Mouse (Mus musculus) myocyte (in vitro differentiated cells): ENCODE data around the gene Stra6.

Experiments used
- CEBPB ChIP-seq: IDR thresholded peaks from 2 replicates; pipeline ENCODE4 v1.6.1; 2011; ENCODE audit warnings: mild to moderate bottlenecking, moderate library complexity; ENCODE audit not compliant: poor library complexity, insufficient read depth, severe bottlenecking
- E2F4 ChIP-seq: IDR thresholded peaks from one replicate; pipeline ENCODE4 v1.6.1; 2011; ENCODE audit warnings: mild to moderate bottlenecking, control low read depth, moderate library complexity; ENCODE audit not compliant: insufficient read depth
- MAX ChIP-seq: IDR thresholded peaks from one replicate; pipeline ENCODE4 v1.6.1; 2011; ENCODE audit warnings: low read depth, mild to moderate bottlenecking, control low read depth
- MYOD1 ChIP-seq, 3 experiments: IDR thresholded peaks; one replicate each; pipeline ENCODE4 v1.6.1; 2011; ENCODE audit warnings: control low read depth in 2 of 3, low read depth in 2 of 3, mild to moderate bottlenecking in 2 of 3, moderate library complexity in 1 of 3; ENCODE audit not compliant: insufficient read length in 2 of 3, control insufficient read depth in 1 of 3
- MYOG ChIP-seq, 3 experiments: IDR thresholded peaks; one replicate each; pipeline ENCODE4 v1.6.1; 2011; ENCODE audit warnings: control low read depth in 2 of 3, low read depth in 2 of 3, mild to moderate bottlenecking in 2 of 3; ENCODE audit not compliant: insufficient read length in 2 of 3, control insufficient read depth in 1 of 3, insufficient read depth in 1 of 3
- POLR2A ChIP-seq: IDR thresholded peaks from one replicate; pipeline ENCODE4 v1.6.1; 2011; ENCODE audit warnings: low read depth, mild to moderate bottlenecking, control low read depth, moderate library complexity; ENCODE audit not compliant: insufficient read length
- POLR2AphosphoS2 ChIP-seq: IDR thresholded peaks from one replicate; pipeline ENCODE4 v1.6.1; 2011; ENCODE audit warnings: low read depth, control low read depth; ENCODE audit not compliant: insufficient read length
- REST ChIP-seq: IDR thresholded peaks from one replicate; pipeline ENCODE4 v1.6.1; 2011; ENCODE audit warnings: mild to moderate bottlenecking, control low read depth, moderate library complexity; ENCODE audit not compliant: insufficient read depth, insufficient read length
- SRF ChIP-seq: IDR thresholded peaks from one replicate; pipeline ENCODE4 v1.6.1; 2011; ENCODE audit warnings: low read depth; ENCODE audit not compliant: control insufficient read depth, insufficient read length
- TCF12 ChIP-seq: IDR thresholded peaks from one replicate; pipeline ENCODE4 v1.6.1; 2011; ENCODE audit warnings: mild to moderate bottlenecking, control low read depth; ENCODE audit not compliant: poor library complexity, insufficient read depth, severe bottlenecking
- TCF3 ChIP-seq: IDR thresholded peaks from one replicate; pipeline ENCODE4 v1.6.1; 2011; ENCODE audit warnings: low read depth, control low read depth; ENCODE audit not compliant: insufficient read length
- USF1 ChIP-seq: IDR thresholded peaks from one replicate; pipeline ENCODE4 v1.6.1; 2011; ENCODE audit warnings: low read depth, mild to moderate bottlenecking, control low read depth, moderate library complexity

DNA sequence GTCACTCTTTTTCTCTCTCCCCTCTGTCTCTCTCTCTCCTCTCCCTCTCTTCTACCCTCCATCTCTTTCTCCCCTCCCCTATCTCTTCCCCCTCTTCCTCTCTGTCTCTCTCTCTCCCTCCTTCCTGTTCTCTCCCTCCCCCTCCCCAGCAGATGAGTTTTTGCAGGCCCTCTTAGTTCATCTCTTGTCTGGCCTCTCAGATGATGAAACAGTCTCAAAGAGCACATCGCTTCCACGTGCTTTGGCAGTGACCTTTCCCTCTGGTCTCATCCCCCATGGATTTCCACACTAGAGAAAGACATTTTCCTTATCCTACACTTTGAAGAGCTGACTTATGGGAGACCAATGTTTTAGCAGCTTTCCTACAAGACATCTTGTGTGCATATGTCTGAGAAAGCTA is 109.3 kb downstream of the Stra6 start:
- no peak for TF ChIP-seq MYOD1 (IDR thresholded peaks at IDR 0.05; ENCODE audit: control insufficient read depth in 1 of 3, insufficient read length in 2 of 3, low read depth in 2 of 3)
- no peak for TF ChIP-seq TCF3
- no peak for TF ChIP-seq REST
- no peak for TF ChIP-seq POLR2A
- no peak for TF ChIP-seq CEBPB
- TF ChIP-seq E2F4: no peak
- no peak for TF ChIP-seq SRF
- TF ChIP-seq MAX: no peak
- TF ChIP-seq USF1: no peak
- no peak for TF ChIP-seq POLR2AphosphoS2
- TF ChIP-seq MYOG (IDR thresholded peaks at IDR 0.05; ENCODE audit: control insufficient read depth in 1 of 3, insufficient read depth in 1 of 3, insufficient read length in 2 of 3, low read depth in 2 of 3): no peak
- no peak for TF ChIP-seq TCF12
